ENCODE assay signal across 8 mouse cellular contexts in the genomic region with DNA sequence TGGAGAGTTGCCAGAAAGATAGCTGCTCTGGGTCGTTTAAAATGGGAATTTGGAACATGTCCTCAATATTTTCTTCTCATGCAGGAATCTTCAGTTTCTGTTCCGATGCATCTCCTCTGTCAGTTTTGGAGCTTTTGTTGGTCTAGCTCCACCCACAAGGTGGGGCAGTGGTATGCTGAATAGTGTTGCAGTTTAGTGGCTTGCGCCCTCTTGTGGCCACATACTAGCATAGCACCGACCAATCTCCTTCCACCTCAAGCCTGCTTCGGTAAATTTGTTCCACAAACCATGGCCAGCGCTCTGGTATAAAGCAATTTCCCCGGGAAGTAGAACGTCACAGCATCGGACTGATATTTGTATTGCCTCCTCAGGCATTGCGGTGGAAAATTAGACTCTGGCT. TPM values are rescaled to one million over a fixed set of nuclear protein-coding genes. Genes with fewer than 3 reads are reported as not detected.
DNase-seq lines count a peak whose midpoint lies in the region; ATAC-seq and TF ChIP-seq lines count a peak whose summit lies in the region.

No protein-coding gene starts in this region.

- peak; percentile 78 for DNase-seq in ES-E14 (ENCODE audit: low read depth, low spot score)
- DNase-seq in cerebellum, adult 11-12 months: peak; percentile 49
- DNase-seq in forelimb bud, embryonic 11.5 days (ENCODE audit: low read depth, low spot score): peak; percentile 82
- peak; percentile 84 for DNase-seq in heart, postnatal 4 days
- peak; percentile 85 to 86 for DNase-seq in layer of hippocampus, adult 2 months (ENCODE audit: low spot score in 2 of 2)
- peak; percentile 96 for DNase-seq in lung, embryonic 14.5 days
- DNase-seq in ovary, adult 18-20 months (ENCODE audit: low spot score): peak; percentile 55
- DNase-seq in thymus, adult 2 months: peak; percentile 83

- no peak overlapping the region for H3K27ac ChIP-seq in ES-E14 (ENCODE audit: insufficient read depth, low read depth, low read length, poor library complexity, severe bottlenecking)
- H3K27ac ChIP-seq in layer of hippocampus, adult 2 months: no peak overlapping the region
- no peak overlapping the region for H3K27ac ChIP-seq in lung, embryonic 14.5 days (ENCODE audit: low read depth)
- no peak overlapping the region for H3K27ac ChIP-seq in thymus, adult 2 months (ENCODE audit: control insufficient read depth, insufficient read depth, low read length)

- peak; percentile 91 for ATAC-seq in lung, embryonic 14.5 days (ENCODE audit: insufficient read depth)

- no peak overlapping the region for H3K9ac ChIP-seq in ES-E14 (ENCODE audit: insufficient read depth, low read depth, low read length, poor library complexity, severe bottlenecking)
- no peak overlapping the region for H3K9ac ChIP-seq in lung, embryonic 14.5 days

- 6% methylated on average over 10 of the region's 10 CpGs for WGBS in lung, embryonic 14.5 days
- 6% methylated on average over 10 of the region's 10 CpGs for WGBS in thymus, adult 2 months

- TF ChIP-seq CTCF in layer of hippocampus, adult 2 months (conservative IDR thresholded peaks at IDR 0.05): peak; percentile 98
- TF ChIP-seq CTCF in lung, embryonic 14.5 days (IDR thresholded peaks at IDR 0.05; ENCODE audit: low read depth): peak; percentile 99
- TF ChIP-seq CTCF in thymus, adult 2 months (IDR thresholded peaks at IDR 0.05; ENCODE audit: borderline replicate concordance, control insufficient read depth, extremely low read depth, insufficient read depth, low read length, poor library complexity): peak; percentile 62; the same call in 1 of the 2 replicates

- H3K4me1 ChIP-seq in ES-E14 (ENCODE audit: control insufficient read depth in 2 of 2, insufficient read depth in 2 of 2, low read length in 2 of 2, poor library complexity in 1 of 2): no peaks in the 10 kb centered on the region
- no peaks in the 10 kb centered on the region for H3K4me1 ChIP-seq in lung, embryonic 14.5 days (ENCODE audit: insufficient read depth)
- H3K4me1 ChIP-seq in thymus, adult 2 months (replicated peaks; ENCODE audit: control insufficient read depth, insufficient read depth, low read length): no peaks in the 10 kb centered on the region

- H3K4me3 ChIP-seq in ES-E14 (ENCODE audit: insufficient read depth in 1 of 2, low read depth in 1 of 2, low read length in 2 of 2, poor library complexity in 1 of 2, severe bottlenecking in 1 of 2): no peak overlapping the region
- H3K4me3 ChIP-seq in layer of hippocampus, adult 2 months: no peak overlapping the region
- H3K4me3 ChIP-seq in lung, embryonic 14.5 days (ENCODE audit: low read depth, low read length): no peak overlapping the region
- H3K4me3 ChIP-seq in thymus, adult 2 months (ENCODE audit: control insufficient read depth, insufficient read depth, low read length): no peak overlapping the region

- H3K36me3 ChIP-seq in ES-E14 (ENCODE audit: control insufficient read depth, insufficient read depth, low read length, poor library complexity, severe bottlenecking): no peaks in the 10 kb centered on the region
- H3K36me3 ChIP-seq in lung, embryonic 14.5 days (ENCODE audit: insufficient read depth): no peaks in the 10 kb centered on the region
- no peaks in the 10 kb centered on the region for H3K36me3 ChIP-seq in thymus, adult 2 months (ENCODE audit: control insufficient read depth, insufficient read depth, low read length)

- no peaks in the 10 kb centered on the region for H3K27me3 ChIP-seq in lung, embryonic 14.5 days (ENCODE audit: insufficient read depth, low read length)
- H3K27me3 ChIP-seq in thymus, adult 2 months (ENCODE audit: control insufficient read depth, insufficient read depth, low read length): no peaks in the 10 kb centered on the region

- H3K4me2 ChIP-seq in lung, embryonic 14.5 days: peak overlapping the region; percentile 36; the same call in 1 of the 2 replicates

- in situ Hi-C loops in ES-E14 (cut with MboI; ENCODE audit: low sequenced_read_pairs in 2 of 2, unreplicated experiment in 2 of 2): no loop called here

- no peak for TF ChIP-seq POLR2A in thymus, adult 2 months (IDR thresholded peaks at IDR 0.05; ENCODE audit: control insufficient read depth, extremely low read depth, insufficient read depth, low read length, poor library complexity)

- H3K9me3 ChIP-seq in ES-E14 (ENCODE audit: control insufficient read depth, insufficient read depth, low read depth, low read length): no peaks in the 10 kb centered on the region
- no peaks in the 10 kb centered on the region for H3K9me3 ChIP-seq in lung, embryonic 14.5 days (ENCODE audit: low read depth, low read length)

TF ChIP-seq in ES-E14, 5 proteins besides CTCF, POLR2A, EP300 and RAD21:
- TF ChIP-seq HCFC1 (IDR thresholded peaks at IDR 0.05; ENCODE audit: borderline replicate concordance, insufficient read depth, low read length) (no peak), ZNF384 (IDR thresholded peaks at IDR 0.05; ENCODE audit: low read depth, low read length) (peak; percentile 69), ZC3H11A (IDR thresholded peaks at IDR 0.05; ENCODE audit: borderline replicate concordance, low read depth, low read length) (peak; percentile 99), MAFK (IDR thresholded peaks at IDR 0.05; ENCODE audit: insufficient read depth, low read depth, low read length) (no peak; the same call in 1 of the 2 replicates), CHD2 (IDR thresholded peaks at IDR 0.05; ENCODE audit: low read depth, low read length) (no peak)
TF ChIP-seq in ES-E14: peak in this region for 2.

RNA-seq across cellular contexts. Expression of a gene that starts 16.5 kb away (rescaled TPM):
- total RNA-seq in ES-E14 (2012; rRNA removed): 0.71 and 1.1 TPM in 2 replicates
- not detected for total RNA-seq in heart, postnatal 4 days (2021)
- total RNA-seq in layer of hippocampus, adult 2 months (2021): not detected
- polyA plus RNA-seq in lung, embryonic 14.5 days (2014; fragmentation: Nextera tagmentation; extraction: Ambion mirVana): not detected in 2 replicates
- polyA plus RNA-seq in thymus, adult 2 months (2012; rRNA removed): 0.05 TPM in 1 of 2 replicates, not detected in the other

RNA-seq across cellular contexts. Expression of a gene that starts 22.0 kb away (rescaled TPM):
- total RNA-seq in ES-E14 (2012; rRNA removed): 1.0 and 1.6 TPM in 2 replicates
- not detected for total RNA-seq in heart, postnatal 4 days (2021)
- total RNA-seq in layer of hippocampus, adult 2 months (2021): not detected
- polyA plus RNA-seq in lung, embryonic 14.5 days (2014; fragmentation: Nextera tagmentation; extraction: Ambion mirVana): not detected in 2 replicates
- not detected in 2 replicates for polyA plus RNA-seq in thymus, adult 2 months (2012; rRNA removed)

RNA-seq across cellular contexts. Expression of a gene that starts 27.4 kb away (rescaled TPM):
- not detected in 2 replicates for total RNA-seq in ES-E14 (2012; rRNA removed)
- not detected for total RNA-seq in heart, postnatal 4 days (2021)
- total RNA-seq in layer of hippocampus, adult 2 months (2021): not detected
- polyA plus RNA-seq in lung, embryonic 14.5 days (2014; fragmentation: Nextera tagmentation; extraction: Ambion mirVana): not detected in 2 replicates
- polyA plus RNA-seq in thymus, adult 2 months (2012; rRNA removed): not detected in 2 replicates

RNA-seq across cellular contexts. Expression of a gene that starts 32.8 kb away (rescaled TPM):
- total RNA-seq in ES-E14 (2012; rRNA removed): 0.71 and 1.1 TPM in 2 replicates
- total RNA-seq in heart, postnatal 4 days (2021): not detected
- total RNA-seq in layer of hippocampus, adult 2 months (2021): not detected
- polyA plus RNA-seq in lung, embryonic 14.5 days (2014; fragmentation: Nextera tagmentation; extraction: Ambion mirVana): not detected in 2 replicates
- polyA plus RNA-seq in thymus, adult 2 months (2012; rRNA removed): 0.05 TPM in 1 of 2 replicates, not detected in the other

RNA-seq across cellular contexts. Expression of a gene that starts 38.2 kb away (rescaled TPM):
- total RNA-seq in ES-E14 (2012; rRNA removed): 0.54 and 0.90 TPM in 2 replicates
- total RNA-seq in heart, postnatal 4 days (2021): not detected
- total RNA-seq in layer of hippocampus, adult 2 months (2021): not detected
- polyA plus RNA-seq in lung, embryonic 14.5 days (2014; fragmentation: Nextera tagmentation; extraction: Ambion mirVana): not detected in 2 replicates
- not detected in 2 replicates for polyA plus RNA-seq in thymus, adult 2 months (2012; rRNA removed)
